Mouse (Mus musculus) stomach, embryonic 16.5 days (tissue): Measurements from ENCODE around the gene Rps27a. TPM values are rescaled to one million over a fixed set of nuclear protein-coding genes. Genes with fewer than 3 reads are reported as not detected.
"Not testable (repeated sequence)": the region's sequence is repeated elsewhere in the genome, so short reads cannot be mapped to it uniquely, and the experiment has no call there.

Source experiments
- ATAC-seq: fragments of 200-750 bp; cut with Nextera tagmentation; 2 replicates; pipeline ENCODE4 v1.8.0; 2017; ENCODE audit warnings: moderate number of reproducible peaks, moderate TSS enrichment; ENCODE audit not compliant: insufficient read depth, low FRiP score
- H3K27ac ChIP-seq: fragments of 300-500 bp; sonication (generic); 2 replicates; pipeline ENCODE4 v1.5.1; 2014; ENCODE audit warnings: low read length
- H3K27me3 ChIP-seq: fragments of 300-500 bp; sonication (generic); 2 replicates; pipeline ENCODE4 v1.6.1; 2014; ENCODE audit warnings: low read length, control low read depth, mixed read lengths; ENCODE audit not compliant: control insufficient read depth, insufficient read depth
- H3K36me3 ChIP-seq: fragments of 300-500 bp; sonication (generic); 2 replicates; pipeline ENCODE4 v1.6.1; 2014; ENCODE audit warnings: low read length; ENCODE audit not compliant: control insufficient read depth, insufficient read depth
- H3K4me1 ChIP-seq: fragments of 300-500 bp; sonication (generic); 2 replicates; pipeline ENCODE4 v1.6.1; 2014; ENCODE audit warnings: low read length, control low read depth, mixed read lengths; ENCODE audit not compliant: control insufficient read depth, insufficient read depth
- H3K4me2 ChIP-seq: fragments of 300-500 bp; sonication (generic); 2 replicates; pipeline ENCODE4 v1.6.1; 2014; ENCODE audit warnings: low read depth, low read length, mixed read lengths
- H3K4me3 ChIP-seq: fragments of 300-500 bp; sonication (generic); replicated peaks from 2 replicates; pipeline ENCODE4 v1.5.1; 2014; ENCODE audit warnings: mild to moderate bottlenecking, low read length
- H3K9ac ChIP-seq: fragments of 300-500 bp; sonication (generic); 2 replicates; pipeline ENCODE4 v1.6.1; 2014; ENCODE audit warnings: low read length
- H3K9me3 ChIP-seq: fragments of 300-500 bp; sonication (generic); replicated peaks from 2 replicates; pipeline ENCODE4 v1.6.1; 2016; ENCODE audit warnings: low read length, control low read depth; ENCODE audit not compliant: control insufficient read depth
- WGBS: fragments of 180-500 bp; shearing (Covaris S2); extraction: QIAGEN DNeasy Blood & Tissue Kit; methylation state at CpG from one replicate; pipeline ENCODE4 v1.1.7; 2014; 5-methylcytosine and 5-hydroxymethylcytosine counted together
- polyA plus RNA-seq: library from polyadenylated mRNA; unstranded; fragments of >200 nt; fragmentation: Nextera tagmentation; extraction: Ambion mirVana; gene quantifications from 2 replicates; pipeline ENCODE4 v1.2.1, GENCODE M21; 2015

The Rps27a gene
- polyA plus RNA-seq, 1 experiment from 2014 or later = 999 TPM

DNA sequence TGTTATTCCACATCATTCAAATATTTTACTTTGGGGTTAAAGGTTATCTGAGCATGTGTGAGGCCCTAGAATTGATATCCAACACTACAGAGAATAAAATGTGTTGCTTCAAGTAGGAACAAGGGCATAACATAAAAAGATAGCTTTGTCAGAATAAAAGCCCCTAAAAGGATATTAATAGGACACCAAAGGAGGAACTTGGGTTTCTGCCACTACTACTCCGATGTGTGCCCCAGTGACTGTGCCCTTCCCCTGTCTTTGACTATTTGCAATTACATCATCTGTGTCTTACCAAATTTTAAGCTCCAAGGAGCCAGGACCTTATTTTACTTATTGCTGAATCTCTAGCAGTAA is 1.5 kb upstream of the Rps27a start:
- no peak for ATAC-seq
- Histone ChIP-seq H3K9ac (no peak overlapping the region), H3K36me3 (peaks cover 11% of the 10 kb centered on the region), H3K9me3 (no peaks in the 10 kb centered on the region), H3K4me3 (no peak overlapping the region), H3K4me1 (peaks cover 5% of the 10 kb centered on the region), H3K4me2 (no peak overlapping the region), H3K27ac (no peak overlapping the region), H3K27me3 (no peaks in the 10 kb centered on the region)
- WGBS = 89% methylated on average over 1 of the region's 1 CpGs

DNA sequence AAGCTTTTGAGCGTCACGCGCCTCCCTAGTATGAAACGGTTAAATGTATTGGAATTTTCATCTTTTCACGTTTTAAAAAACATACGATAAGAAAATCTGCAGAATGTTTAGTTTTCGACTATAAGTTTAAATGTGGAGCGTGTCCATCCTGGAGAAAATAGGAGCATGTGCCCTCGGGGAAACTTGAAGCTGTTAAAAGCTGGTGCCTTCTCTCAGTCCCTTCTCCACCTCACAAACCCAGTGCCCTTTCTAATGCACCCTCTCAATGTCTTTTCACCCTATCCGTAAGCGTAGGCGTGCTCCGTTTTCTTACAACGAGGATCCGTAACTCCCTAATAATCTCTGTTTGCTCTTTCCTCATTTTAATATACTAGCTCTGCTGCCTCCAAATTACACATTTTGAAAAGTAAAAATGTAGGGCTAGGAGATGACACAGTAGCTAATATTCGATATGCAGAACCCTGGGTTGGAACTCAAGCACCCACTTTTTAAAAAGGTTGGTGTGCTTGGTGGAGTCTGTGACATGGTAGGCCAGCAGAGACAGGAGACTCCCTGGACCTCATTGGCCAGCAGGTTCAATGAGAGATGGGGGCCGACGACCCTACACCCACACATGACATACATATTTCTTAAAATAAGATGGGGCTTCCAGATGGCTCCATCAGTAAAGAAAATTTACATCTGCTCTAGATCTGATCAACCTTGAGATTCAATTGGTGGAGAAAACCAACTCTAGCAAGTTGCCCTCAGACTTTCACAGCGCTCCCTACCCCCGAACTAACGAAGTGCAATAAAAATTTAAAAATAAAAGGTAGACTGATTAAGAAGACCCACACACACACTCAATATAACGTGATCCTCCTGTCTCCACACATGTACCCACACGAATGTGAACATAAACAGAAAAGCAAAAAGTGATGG is 855 bp upstream of the Rps27a start:
- peaks cover 5% of the 10 kb centered on the region for H3K4me1 ChIP-seq
- 20% methylated on average over 23 of the region's 23 CpGs for WGBS
- ATAC-seq = no peak
- H3K4me3 ChIP-seq = peak overlapping the region; percentile 87
- H3K36me3 ChIP-seq = peaks cover 17% of the 10 kb centered on the region
- H3K27ac ChIP-seq = peak overlapping the region; percentile 54; the same call in 1 of the 2 replicates
- no peaks in the 10 kb centered on the region for H3K27me3 ChIP-seq
- peak overlapping the region; percentile 60 for H3K4me2 ChIP-seq
- no peaks in the 10 kb centered on the region for H3K9me3 ChIP-seq
- peak overlapping the region; percentile 97 for H3K9ac ChIP-seq

- Histone ChIP-seq H3K36me3 (peaks cover 19% of the 10 kb centered on the region), H3K27me3 (no peaks in the 10 kb centered on the region), H3K27ac (peak overlapping the region; percentile 79), H3K4me2 (peak overlapping the region; percentile 69), H3K9ac (peak overlapping the region; percentile 97), H3K4me1 (peaks cover 5% of the 10 kb centered on the region), H3K4me3 (peak overlapping the region; percentile 87), H3K9me3 (no peaks in the 10 kb centered on the region)
- under 1% methylated on average over 27 of the region's 27 CpGs for WGBS
- peak; percentile 34; the same call in 1 of the 2 replicates for ATAC-seq
Observed at GRCm38 (mm10) chr11:29547249-29547751, 609 bp downstream of the Rps27a start.

GRCm38 (mm10) chr11:29546762-29547161 is 1.1 kb downstream of the Rps27a start:
- no peak overlapping the region; the same call in 1 of the 2 replicates for H3K27ac ChIP-seq

DNA sequence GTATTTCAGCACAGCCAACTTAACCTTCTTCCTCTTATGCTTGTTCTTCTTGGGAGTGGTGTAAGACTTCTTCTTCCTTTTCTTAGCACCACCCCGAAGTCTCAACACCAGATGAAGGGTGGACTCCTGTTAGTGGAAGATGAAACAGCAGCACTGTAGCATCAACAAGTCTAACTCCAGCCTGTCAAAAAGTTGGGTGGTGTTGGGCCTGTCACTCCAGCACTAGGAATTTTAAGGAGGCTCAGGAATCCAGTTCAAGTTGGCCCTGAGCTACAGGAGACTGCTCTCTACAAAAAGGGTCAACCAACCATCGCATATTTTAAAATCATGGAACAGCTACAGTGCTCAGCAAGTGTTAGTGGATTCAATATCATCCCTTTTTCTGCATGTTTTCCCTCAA is 1.6 kb downstream of the Rps27a start:
- 86% methylated on average over 2 of the region's 2 CpGs for WGBS
- not testable (repeated sequence) for ATAC-seq, H3K9me3 ChIP-seq, H3K4me1 ChIP-seq, H3K27ac ChIP-seq, H3K27me3 ChIP-seq
- Histone ChIP-seq H3K4me2 (peak overlapping the region; percentile 69), H3K36me3 (peaks cover 25% of the 10 kb centered on the region), H3K4me3 (peak overlapping the region; percentile 87), H3K9ac (peak overlapping the region; percentile 97; the same call in 1 of the 2 replicates)

More at GRCm38 (mm10) chr11:29546762-29547161, 1.1 kb downstream of the Rps27a start:
- 8% methylated on average over 2 of the region's 2 CpGs for WGBS
- Histone ChIP-seq H3K36me3 (peaks cover 22% of the 10 kb centered on the region), H3K9me3 (no peaks in the 10 kb centered on the region), H3K4me1 (peaks cover 5% of the 10 kb centered on the region), H3K27me3 (no peaks in the 10 kb centered on the region), H3K4me2 (peak overlapping the region; percentile 69), H3K9ac (peak overlapping the region; percentile 97), H3K4me3 (peak overlapping the region; percentile 87)
- no peak for ATAC-seq

DNA sequence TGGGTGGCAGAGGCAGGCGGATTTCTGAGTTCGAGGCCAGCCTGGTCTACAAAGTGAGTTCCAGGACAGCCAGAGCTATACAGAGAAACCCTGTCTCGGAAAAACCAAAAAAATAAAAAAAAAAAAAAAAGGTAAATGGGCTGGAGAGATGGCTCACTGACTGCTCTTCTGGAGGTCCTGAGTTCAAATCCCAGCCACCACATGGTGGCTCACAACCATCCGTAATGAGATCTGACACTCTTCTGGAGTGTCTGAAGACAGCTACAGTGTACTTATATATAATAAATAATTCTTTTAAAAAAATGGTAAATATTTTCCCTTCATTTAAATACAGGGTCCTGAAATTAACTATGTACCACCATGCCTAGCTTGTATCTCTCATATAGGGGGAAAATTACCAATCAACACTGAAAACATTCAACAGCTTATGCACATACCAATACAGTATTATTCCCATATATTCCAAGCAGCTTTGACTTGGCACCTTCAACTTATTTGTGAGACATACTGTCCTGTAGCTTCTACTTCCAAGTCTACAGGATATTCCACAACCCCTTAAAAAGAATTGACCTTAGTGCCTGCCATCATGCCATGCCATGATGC is 2.7 kb downstream of the Rps27a start:
- peaks cover 27% of the 10 kb centered on the region for H3K36me3 ChIP-seq

DNA sequence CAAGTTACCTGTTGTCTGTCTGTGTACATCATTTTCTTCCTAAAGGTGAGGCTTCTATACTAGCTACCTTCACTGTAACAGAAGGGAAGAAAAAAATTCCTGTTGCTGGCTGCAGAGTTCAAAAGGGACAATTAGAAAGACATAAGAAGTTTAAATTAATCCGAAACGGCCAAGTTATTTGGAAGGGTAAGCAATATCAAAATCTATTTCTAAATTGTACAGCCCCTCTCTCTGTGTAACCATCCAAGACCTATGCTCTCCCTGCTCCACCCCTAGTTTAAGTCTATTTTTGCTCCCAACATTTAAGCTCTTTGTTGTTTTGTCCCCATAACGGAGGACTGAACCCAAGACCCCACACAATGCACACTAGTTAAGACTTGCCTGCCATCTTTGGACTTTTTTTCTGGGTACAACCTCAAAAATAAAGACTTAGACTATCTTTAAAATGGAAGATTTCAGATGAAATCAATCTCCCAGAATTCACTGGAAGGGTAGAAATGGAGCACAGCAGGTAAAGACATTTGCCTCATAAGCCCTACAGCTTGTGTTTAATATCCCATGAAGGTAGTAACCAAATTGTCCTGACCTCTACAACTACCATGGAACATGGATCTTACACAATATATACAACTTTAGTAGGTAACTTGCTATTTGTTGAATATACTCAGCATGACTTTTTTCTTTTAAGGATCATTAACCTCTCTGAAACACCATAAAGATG is 3.5 kb downstream of the Rps27a start:
- no peak overlapping the region for H3K4me2 ChIP-seq
- no peak for ATAC-seq
- H3K27ac ChIP-seq = no peak overlapping the region
- no peaks in the 10 kb centered on the region for H3K27me3 ChIP-seq
- no peak overlapping the region for H3K4me3 ChIP-seq
- H3K36me3 ChIP-seq = peaks cover 29% of the 10 kb centered on the region
- 87% methylated on average over 3 of the region's 3 CpGs for WGBS
- H3K9ac ChIP-seq = no peak overlapping the region
- no peaks in the 10 kb centered on the region for H3K9me3 ChIP-seq
- H3K4me1 ChIP-seq = peaks cover 5% of the 10 kb centered on the region

More for the DNA sequence above, 2.7 kb downstream of the Rps27a start:
- not testable (repeated sequence) for H3K9me3 ChIP-seq, H3K4me3 ChIP-seq, H3K27ac ChIP-seq, H3K27me3 ChIP-seq, H3K4me1 ChIP-seq, H3K9ac ChIP-seq, H3K4me2 ChIP-seq, ATAC-seq
- WGBS = 89% methylated on average over 4 of the region's 4 CpGs

DNA sequence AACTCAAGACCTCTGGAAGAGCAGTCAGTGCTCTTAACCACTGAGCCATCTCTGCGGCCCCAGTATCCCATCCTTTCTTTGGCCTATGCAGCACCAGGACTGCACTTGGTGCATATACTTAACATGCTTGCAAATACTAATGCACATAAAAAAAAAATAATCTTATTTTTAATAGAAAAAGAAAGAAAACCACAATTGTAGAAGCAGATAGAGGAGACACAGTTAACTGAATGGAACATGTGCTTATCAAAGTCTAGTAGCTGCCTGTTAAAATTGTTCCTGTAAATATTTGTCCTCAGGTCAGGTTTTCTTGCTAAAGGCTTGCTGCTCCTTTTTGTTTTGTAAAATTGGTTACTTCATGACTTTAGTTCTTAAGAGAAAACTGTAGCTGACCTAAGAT is 9.7 kb downstream of the Rps27a start:
- no peaks in the 10 kb centered on the region for H3K27me3 ChIP-seq
- no peak for ATAC-seq
- H3K4me1 ChIP-seq = no peaks in the 10 kb centered on the region
- H3K27ac ChIP-seq = no peak overlapping the region
- H3K4me3 ChIP-seq = no peak overlapping the region
- 94% methylated on average over 1 of the region's 1 CpGs for WGBS
- H3K36me3 ChIP-seq = peaks cover 24% of the 10 kb centered on the region; the same call in 1 of the 2 replicates
- no peak overlapping the region for H3K9ac ChIP-seq
- H3K4me2 ChIP-seq = no peak overlapping the region
- H3K9me3 ChIP-seq = no peaks in the 10 kb centered on the region
